Mouse (Mus musculus) limb, embryonic 13.5 days (tissue): Measurements from ENCODE around the gene Capn5. TPM values are rescaled to one million over a fixed set of nuclear protein-coding genes. Genes with fewer than 3 reads are reported as not detected.
"Not testable (repeated sequence)": the region's sequence is repeated elsewhere in the genome, so short reads cannot be mapped to it uniquely, and the experiment has no call there.

Experiments used
- ATAC-seq: fragments of 200-750 bp; cut with Nextera tagmentation; 2 replicates; pipeline ENCODE4 v1.8.0; 2017; ENCODE audit warnings: low read depth, moderate number of reproducible peaks, moderate TSS enrichment; ENCODE audit not compliant: low FRiP score
- H3K27ac ChIP-seq: fragments of 300-500 bp; sonication (generic); 2 replicates; pipeline ENCODE4 v1.5.1; 2015; ENCODE audit warnings: inconsistent platforms, mild to moderate bottlenecking, moderate library complexity
- H3K27me3 ChIP-seq: fragments of 300-500 bp; sonication (generic); 2 replicates; pipeline ENCODE4 v1.6.1; 2015; ENCODE audit warnings: mild to moderate bottlenecking, inconsistent platforms
- H3K36me3 ChIP-seq: fragments of 300-500 bp; sonication (generic); 2 replicates; pipeline ENCODE4 v1.6.1; 2015; ENCODE audit warnings: inconsistent platforms, mild to moderate bottlenecking, moderate library complexity
- H3K4me1 ChIP-seq: fragments of 300-500 bp; sonication (generic); 2 replicates; pipeline ENCODE4 v1.6.1; 2015; ENCODE audit warnings: inconsistent platforms
- H3K4me2 ChIP-seq: fragments of 300-500 bp; sonication (generic); replicated peaks from 2 replicates; pipeline ENCODE4 v1.6.1; 2015; ENCODE audit warnings: inconsistent platforms, mild to moderate bottlenecking, moderate library complexity
- H3K4me3 ChIP-seq: fragments of 300-500 bp; sonication (generic); 2 replicates; pipeline ENCODE4 v1.5.1; 2015; ENCODE audit warnings: moderate library complexity, mild to moderate bottlenecking, inconsistent platforms
- H3K9ac ChIP-seq: fragments of 300-500 bp; sonication (generic); 2 replicates; pipeline ENCODE4 v1.6.1; 2015; ENCODE audit warnings: mild to moderate bottlenecking, inconsistent platforms
- H3K9me3 ChIP-seq: fragments of 300-500 bp; sonication (generic); 2 replicates; pipeline ENCODE4 v1.6.1; 2016; ENCODE audit warnings: inconsistent platforms
- WGBS: fragments of 180-500 bp; shearing (Covaris S2); methylation state at CpG from one replicate; pipeline ENCODE4 v1.1.7; 2015; 5-methylcytosine and 5-hydroxymethylcytosine counted together
- polyA plus RNA-seq: library from polyadenylated mRNA; unstranded; fragments of >200 nt; fragmentation: Nextera tagmentation; extraction: Ambion mirVana; gene quantifications from 2 replicates; pipeline ENCODE4 v1.2.1, GENCODE M21; 2015

Capn5 gene
- polyA plus RNA-seq, 1 experiment from 2014 or later: 5.5 TPM

GRCm38 (mm10) chr7:98190578-98190977 is 12.5 kb upstream of the Capn5 start:
- no peaks in the 10 kb centered on the region for H3K9me3 ChIP-seq
- no peak overlapping the region for H3K4me3 ChIP-seq
- WGBS: 85% methylated on average over 1 of the region's 1 CpGs
- H3K9ac ChIP-seq: no peak overlapping the region
- H3K27me3 ChIP-seq: peaks cover 46% of the 10 kb centered on the region
- no peak for ATAC-seq
- no peak overlapping the region for H3K27ac ChIP-seq
- H3K4me2 ChIP-seq: no peak overlapping the region
- peaks cover 14% of the 10 kb centered on the region for H3K4me1 ChIP-seq
- H3K36me3 ChIP-seq: no peaks in the 10 kb centered on the region

GRCm38 (mm10) chr7:98189745-98190144 is 11.7 kb upstream of the Capn5 start:
- Histone ChIP-seq H3K9ac (no peak overlapping the region), H3K9me3 (no peaks in the 10 kb centered on the region), H3K4me2 (no peak overlapping the region), H3K36me3 (no peaks in the 10 kb centered on the region), H3K4me1 (peaks cover 14% of the 10 kb centered on the region), H3K27ac (no peak overlapping the region), H3K4me3 (no peak overlapping the region), H3K27me3 (peaks cover 38% of the 10 kb centered on the region)
- ATAC-seq: no peak
- WGBS: 42% methylated on average over 3 of the region's 3 CpGs

- no peak overlapping the region for H3K27ac ChIP-seq
- H3K36me3 ChIP-seq: no peaks in the 10 kb centered on the region
- H3K9me3 ChIP-seq: no peaks in the 10 kb centered on the region
- no peak overlapping the region for H3K9ac ChIP-seq
- H3K4me2 ChIP-seq: no peak overlapping the region
- peaks cover 5% of the 10 kb centered on the region for H3K4me1 ChIP-seq
- WGBS: 85% methylated on average over 2 of the region's 2 CpGs
- no peak for ATAC-seq
- no peak overlapping the region for H3K4me3 ChIP-seq
- peaks cover 27% of the 10 kb centered on the region for H3K27me3 ChIP-seq
These were observed 10.6 kb upstream of the Capn5 start for GRCm38 (mm10) chr7:98188680-98189079.

DNA sequence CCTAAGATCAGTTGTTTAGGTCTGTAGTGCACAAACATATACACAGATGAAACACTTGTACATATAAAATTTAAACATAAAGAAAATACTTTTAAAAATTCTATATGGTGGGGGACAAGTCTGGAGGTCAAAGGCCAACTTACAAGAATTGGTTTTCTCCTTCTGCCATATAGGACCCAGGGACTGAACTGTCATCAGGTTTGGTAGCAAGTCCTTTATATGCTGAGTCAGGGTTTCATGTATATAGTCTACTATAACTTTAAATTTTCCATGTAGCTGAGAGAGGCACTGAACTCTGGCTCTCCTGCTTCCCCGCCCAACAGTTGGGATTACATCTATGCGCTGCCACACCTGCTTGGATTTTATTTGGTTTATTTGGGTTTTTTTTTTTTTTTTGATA is 10.2 kb upstream of the Capn5 start:
- 89% methylated on average over 2 of the region's 2 CpGs for WGBS
- H3K9me3 ChIP-seq: no peaks in the 10 kb centered on the region
- H3K4me1 ChIP-seq: peaks cover 1% of the 10 kb centered on the region
- H3K4me3 ChIP-seq: no peak overlapping the region
- H3K4me2 ChIP-seq: no peak overlapping the region
- H3K9ac ChIP-seq: no peak overlapping the region
- H3K27me3 ChIP-seq: peaks cover 23% of the 10 kb centered on the region
- no peak for ATAC-seq
- H3K36me3 ChIP-seq: no peaks in the 10 kb centered on the region
- H3K27ac ChIP-seq: no peak overlapping the region

- 72% methylated on average over 3 of the region's 3 CpGs for WGBS
- not testable (repeated sequence) for H3K4me2 ChIP-seq, H3K27ac ChIP-seq, H3K9me3 ChIP-seq, ATAC-seq, H3K9ac ChIP-seq, H3K36me3 ChIP-seq, H3K4me1 ChIP-seq, H3K4me3 ChIP-seq
- peaks cover 14% of the 10 kb centered on the region for H3K27me3 ChIP-seq
These were observed 9.3 kb upstream of the Capn5 start for GRCm38 (mm10) chr7:98187332-98187731.

- H3K4me1 ChIP-seq: no peaks in the 10 kb centered on the region
- ATAC-seq: no peak
- no peak overlapping the region for H3K4me3 ChIP-seq
- no peaks in the 10 kb centered on the region for H3K36me3 ChIP-seq
- H3K4me2 ChIP-seq: no peak overlapping the region
- WGBS: 81% methylated on average over 8 of the region's 8 CpGs
- H3K9ac ChIP-seq: no peak overlapping the region
- H3K27me3 ChIP-seq: peaks cover 7% of the 10 kb centered on the region
- H3K9me3 ChIP-seq: no peaks in the 10 kb centered on the region
- no peak overlapping the region for H3K27ac ChIP-seq
These were observed 8.6 kb upstream of the Capn5 start for GRCm38 (mm10) chr7:98186637-98187036.

DNA sequence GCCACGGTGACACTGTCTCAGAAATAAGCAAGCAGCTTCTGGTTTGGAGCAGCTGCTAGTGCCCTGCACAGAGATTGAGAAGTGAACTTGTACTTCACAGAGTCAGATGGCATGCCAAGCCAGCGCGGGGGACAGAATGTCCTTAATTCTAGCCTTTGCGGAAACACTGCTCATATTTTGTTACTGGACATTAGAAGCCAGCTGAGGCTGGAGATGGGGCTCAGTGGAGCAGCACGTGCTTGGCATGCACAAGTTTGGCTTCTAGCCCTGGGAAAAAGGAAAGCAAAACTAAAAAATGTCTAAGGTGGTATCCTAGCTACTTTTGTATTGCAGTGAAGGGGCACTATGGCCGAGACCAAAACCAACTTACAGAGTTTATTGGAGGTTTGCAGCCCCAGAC is 7.3 kb upstream of the Capn5 start:
- ATAC-seq: no peak
- Histone ChIP-seq H3K4me2 (no peak overlapping the region), H3K4me1 (no peaks in the 10 kb centered on the region), H3K27me3 (no peaks in the 10 kb centered on the region), H3K27ac (no peak overlapping the region), H3K4me3 (no peak overlapping the region), H3K9ac (no peak overlapping the region), H3K36me3 (no peaks in the 10 kb centered on the region), H3K9me3 (no peaks in the 10 kb centered on the region)
- WGBS: 84% methylated on average over 6 of the region's 6 CpGs

GRCm38 (mm10) chr7:98178560-98179231 is 622 bp upstream of the Capn5 start:
- H3K4me1 ChIP-seq: peaks cover 10% of the 10 kb centered on the region
- peak; percentile 21; the same call in 1 of the 2 replicates for ATAC-seq
- no peaks in the 10 kb centered on the region for H3K27me3 ChIP-seq
- peak overlapping the region; percentile 80 for H3K4me2 ChIP-seq
- H3K9ac ChIP-seq: peak overlapping the region; percentile 76
- no peak overlapping the region for H3K27ac ChIP-seq
- WGBS: 86% methylated on average over 5 of the region's 5 CpGs
- no peaks in the 10 kb centered on the region for H3K36me3 ChIP-seq
- peak overlapping the region; percentile 79 for H3K4me3 ChIP-seq
- no peaks in the 10 kb centered on the region for H3K9me3 ChIP-seq

DNA sequence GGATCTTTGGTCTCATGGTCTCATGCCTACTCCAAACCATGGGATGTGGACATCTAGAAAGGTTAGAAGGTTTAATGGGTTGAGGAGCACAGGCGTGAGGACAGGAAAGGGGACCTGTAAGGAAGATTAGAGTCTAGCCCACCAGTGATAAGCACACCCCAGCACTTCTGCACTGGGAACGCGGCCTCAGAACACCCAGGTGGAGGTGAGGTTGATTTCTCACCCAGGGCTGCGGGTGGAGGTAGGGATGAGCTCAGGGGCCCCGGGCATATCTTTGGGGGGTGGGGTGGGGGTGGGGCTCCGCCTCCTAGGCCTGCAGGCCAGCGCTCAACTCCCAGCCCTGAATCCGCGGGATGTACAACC is 527 bp downstream of the Capn5 start:
- peaks cover 10% of the 10 kb centered on the region for H3K4me1 ChIP-seq
- peak overlapping the region; percentile 76 for H3K9ac ChIP-seq
- H3K4me2 ChIP-seq: peak overlapping the region; percentile 80
- H3K36me3 ChIP-seq: no peaks in the 10 kb centered on the region
- 9% methylated on average over 9 of the region's 9 CpGs for WGBS
- no peaks in the 10 kb centered on the region for H3K27me3 ChIP-seq
- H3K27ac ChIP-seq: no peak overlapping the region
- no peaks in the 10 kb centered on the region for H3K9me3 ChIP-seq
- H3K4me3 ChIP-seq: peak overlapping the region; percentile 79
- ATAC-seq: no peak

DNA sequence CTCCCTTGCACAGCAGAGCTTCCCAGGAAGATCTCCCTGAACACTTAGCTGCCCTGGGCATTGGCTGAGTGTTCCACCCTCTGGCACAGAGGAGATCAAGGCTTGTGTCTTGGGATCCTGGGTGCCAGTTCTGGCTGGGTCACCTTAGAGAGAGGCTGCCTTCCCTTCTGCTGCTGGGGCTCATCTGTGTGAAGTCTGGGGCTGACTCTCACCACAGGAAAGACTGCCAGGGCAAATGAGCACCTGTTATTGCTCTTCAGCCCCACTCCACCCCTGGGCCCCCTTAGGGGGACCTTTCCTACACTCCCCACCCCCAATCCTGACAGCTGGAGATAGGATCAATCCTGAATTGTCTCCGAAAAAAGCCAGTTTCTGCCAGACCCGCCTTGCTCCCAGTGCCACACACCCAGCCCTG is 996 bp downstream of the Capn5 start:
- H3K9ac ChIP-seq: no peak overlapping the region; the same call in 1 of the 2 replicates
- H3K9me3 ChIP-seq: no peaks in the 10 kb centered on the region
- H3K4me1 ChIP-seq: peaks cover 10% of the 10 kb centered on the region
- H3K27me3 ChIP-seq: no peaks in the 10 kb centered on the region
- no peak overlapping the region for H3K27ac ChIP-seq
- 61% methylated on average over 2 of the region's 2 CpGs for WGBS
- peak overlapping the region; percentile 79 for H3K4me3 ChIP-seq
- no peak for ATAC-seq
- H3K4me2 ChIP-seq: peak overlapping the region; percentile 80
- H3K36me3 ChIP-seq: no peaks in the 10 kb centered on the region

GRCm38 (mm10) chr7:98176322-98177070 is 1.6 kb downstream of the Capn5 start:
- no peak overlapping the region for H3K27ac ChIP-seq
- peak overlapping the region; percentile 80 for H3K4me2 ChIP-seq
- H3K9me3 ChIP-seq: no peaks in the 10 kb centered on the region
- no peaks in the 10 kb centered on the region for H3K27me3 ChIP-seq
- H3K9ac ChIP-seq: no peak overlapping the region
- no peak overlapping the region for H3K4me3 ChIP-seq
- no peaks in the 10 kb centered on the region for H3K36me3 ChIP-seq
- H3K4me1 ChIP-seq: peaks cover 13% of the 10 kb centered on the region
- no peak for ATAC-seq
- 64% methylated on average over 8 of the region's 8 CpGs for WGBS

DNA sequence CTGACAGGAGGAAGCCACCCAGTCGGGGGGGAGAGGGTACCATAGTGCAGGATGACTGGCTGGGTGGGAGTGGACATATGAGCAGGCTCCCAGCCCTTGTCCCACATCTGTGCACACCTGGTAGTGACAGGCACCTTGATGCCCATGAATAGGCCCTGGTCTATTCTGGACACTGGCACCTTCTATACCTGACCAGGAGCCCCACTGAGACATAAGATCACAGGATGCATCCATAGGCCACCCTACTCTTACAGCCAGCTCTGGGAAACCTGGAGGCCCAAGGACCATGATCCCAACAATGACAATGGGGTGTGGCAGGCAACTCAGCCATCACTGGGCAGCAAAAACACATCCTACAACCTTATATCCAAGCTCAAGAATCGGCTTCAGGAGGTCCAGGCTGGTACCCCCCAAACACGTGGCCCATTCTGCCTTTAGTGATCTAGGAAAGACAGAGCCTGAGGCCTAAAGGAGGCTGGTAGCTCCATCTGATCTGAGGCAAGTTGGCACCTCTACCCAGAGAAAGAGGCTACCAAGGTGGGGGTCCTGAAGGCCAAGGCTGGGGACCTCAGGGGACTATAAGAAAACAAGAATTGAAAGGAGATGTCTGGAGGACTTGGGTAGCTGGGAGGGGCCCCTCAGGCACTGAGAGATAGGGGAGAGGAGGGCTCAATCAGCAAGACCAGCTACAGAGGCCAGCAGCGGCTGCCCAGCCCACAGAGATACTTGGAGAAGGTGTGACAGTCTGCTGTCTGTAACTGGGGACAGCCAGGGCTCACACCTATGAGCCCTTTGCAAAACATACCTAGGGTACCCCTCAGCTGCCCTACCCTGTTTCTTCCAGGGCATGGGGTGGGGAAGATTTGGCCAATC is 3.0 kb downstream of the Capn5 start:
- no peaks in the 10 kb centered on the region for H3K9me3 ChIP-seq
- no peak overlapping the region for H3K9ac ChIP-seq
- peaks cover 21% of the 10 kb centered on the region for H3K4me1 ChIP-seq
- H3K4me3 ChIP-seq: no peak overlapping the region
- no peak for ATAC-seq
- no peaks in the 10 kb centered on the region for H3K36me3 ChIP-seq
- H3K4me2 ChIP-seq: no peak overlapping the region
- H3K27me3 ChIP-seq: no peaks in the 10 kb centered on the region
- 76% methylated on average over 4 of the region's 4 CpGs for WGBS
- H3K27ac ChIP-seq: no peak overlapping the region
